Comparison of ENCODE assay signal across 26 mouse cellular contexts in the genomic region with DNA sequence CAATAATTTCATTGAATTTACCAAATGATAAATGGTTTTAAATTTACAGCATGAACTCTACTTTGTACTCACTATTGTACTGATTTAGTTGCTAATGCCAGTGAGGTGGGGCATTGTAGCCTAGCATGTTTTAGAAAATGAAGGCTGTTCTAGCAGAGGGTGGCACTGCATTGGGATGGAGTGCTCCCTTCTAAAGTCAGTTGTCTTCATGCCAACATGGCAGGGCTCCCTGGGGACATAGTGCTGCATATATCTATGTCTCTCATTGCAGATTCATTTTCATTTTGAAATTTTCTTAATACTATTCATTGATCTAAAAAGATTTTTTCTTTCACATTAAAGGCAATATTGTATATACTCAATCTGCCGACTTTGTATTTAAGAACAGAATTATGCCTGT.
"Had no signal": no experiment of that assay in that cellular context is flagged by ENCODE, and none has a peak within 500 bp of the region (broad histone marks: within the 10 kb centered on the region; RNA-seq: fewer than 3 reads in every experiment).

No protein-coding gene starts in this region.

- H3K4me2 ChIP-seq: heart, embryonic 11.5 days; heart, embryonic 13.5 days; heart, embryonic 15.5 days; hindbrain, embryonic 13.5 days; hindbrain, embryonic 15.5 days; kidney, embryonic 15.5 days; limb, embryonic 13.5 days; limb, embryonic 15.5 days; liver, embryonic 12.5 days had no signal

- ATAC-seq: hindbrain, postnatal 0 days; intestine, embryonic 16.5 days; liver, embryonic 12.5 days had no signal

- H3K4me3 ChIP-seq: heart, adult 2 months; heart, embryonic 13.5 days; heart, embryonic 15.5 days; hindbrain, embryonic 13.5 days; hindbrain, embryonic 15.5 days; kidney, embryonic 15.5 days; limb, embryonic 13.5 days; limb, embryonic 15.5 days; liver, embryonic 12.5 days had no signal

- H3K27me3 ChIP-seq: heart, embryonic 13.5 days; heart, embryonic 15.5 days; hindbrain, embryonic 13.5 days; hindbrain, embryonic 15.5 days; kidney, embryonic 15.5 days; limb, embryonic 13.5 days; limb, embryonic 15.5 days; liver, embryonic 12.5 days had no signal

- H3K27ac ChIP-seq: heart, adult 2 months; heart, embryonic 13.5 days; heart, embryonic 15.5 days; hindbrain, embryonic 13.5 days; hindbrain, embryonic 15.5 days; hindbrain, postnatal 0 days; kidney, embryonic 15.5 days; kidney, postnatal 0 days; limb, embryonic 13.5 days; limb, embryonic 15.5 days; liver, embryonic 12.5 days; liver, embryonic 14.5 days had no signal

- DNase-seq: gastrocnemius, postnatal 14 days; gastrocnemius, postnatal 36 days; heart, adult 11 months; heart, adult 2 months; heart, postnatal 14 days; heart, postnatal 36 days; kidney, adult 11 months; kidney, adult 2 months; kidney, adult 9 months; kidney, postnatal 14 days; kidney, postnatal 36 days; layer of hippocampus, adult 9-11 months; layer of hippocampus, postnatal 36 days had no signal

- H3K36me3 ChIP-seq: heart, embryonic 13.5 days; heart, embryonic 15.5 days; hindbrain, embryonic 13.5 days; hindbrain, embryonic 15.5 days; kidney, embryonic 15.5 days; limb, embryonic 13.5 days; limb, embryonic 15.5 days; liver, embryonic 12.5 days had no signal

- H3K4me1 ChIP-seq: heart, embryonic 13.5 days; heart, embryonic 15.5 days; kidney, embryonic 15.5 days; limb, embryonic 15.5 days; liver, embryonic 12.5 days had no signal

- H3K9me3 ChIP-seq: heart, embryonic 13.5 days; heart, embryonic 15.5 days; hindbrain, embryonic 13.5 days; hindbrain, embryonic 15.5 days; kidney, embryonic 15.5 days; limb, embryonic 13.5 days; limb, embryonic 15.5 days; liver, embryonic 12.5 days had no signal

- H3K9ac ChIP-seq: heart, embryonic 13.5 days; heart, embryonic 15.5 days; hindbrain, embryonic 13.5 days; hindbrain, embryonic 15.5 days; kidney, embryonic 15.5 days; limb, embryonic 13.5 days; limb, embryonic 15.5 days; liver, embryonic 12.5 days; liver, embryonic 14.5 days had no signal
